Mouse (Mus musculus) brain, embryonic 14.5 days (tissue): ENCODE measurements at regions not wholly inside any gene's neighbourhood (a gene's known extent, or its start where the extent isn't known, plus 50 kb on each side); places are given as distances from the start of the nearest gene placed in this dataset.

Source experiments
- CTCF ChIP-seq: fragments of 200-500 bp; IDR thresholded peaks from 2 replicates; pipeline ENCODE4 v1.5.1; 2012; ENCODE audit warnings: inconsistent platforms, mild to moderate bottlenecking, moderate library complexity, borderline replicate concordance; ENCODE audit not compliant: insufficient read depth, insufficient read length; ENCODE audit errors: extremely low read depth
- POLR2A ChIP-seq: fragments of 200-500 bp; IDR thresholded peaks from 2 replicates; pipeline ENCODE4 v1.6.1; 2012; ENCODE audit warnings: mild to moderate bottlenecking, inconsistent platforms, borderline replicate concordance; ENCODE audit not compliant: poor library complexity, insufficient read depth, insufficient read length, severe bottlenecking; ENCODE audit errors: extremely low read depth

DNA sequence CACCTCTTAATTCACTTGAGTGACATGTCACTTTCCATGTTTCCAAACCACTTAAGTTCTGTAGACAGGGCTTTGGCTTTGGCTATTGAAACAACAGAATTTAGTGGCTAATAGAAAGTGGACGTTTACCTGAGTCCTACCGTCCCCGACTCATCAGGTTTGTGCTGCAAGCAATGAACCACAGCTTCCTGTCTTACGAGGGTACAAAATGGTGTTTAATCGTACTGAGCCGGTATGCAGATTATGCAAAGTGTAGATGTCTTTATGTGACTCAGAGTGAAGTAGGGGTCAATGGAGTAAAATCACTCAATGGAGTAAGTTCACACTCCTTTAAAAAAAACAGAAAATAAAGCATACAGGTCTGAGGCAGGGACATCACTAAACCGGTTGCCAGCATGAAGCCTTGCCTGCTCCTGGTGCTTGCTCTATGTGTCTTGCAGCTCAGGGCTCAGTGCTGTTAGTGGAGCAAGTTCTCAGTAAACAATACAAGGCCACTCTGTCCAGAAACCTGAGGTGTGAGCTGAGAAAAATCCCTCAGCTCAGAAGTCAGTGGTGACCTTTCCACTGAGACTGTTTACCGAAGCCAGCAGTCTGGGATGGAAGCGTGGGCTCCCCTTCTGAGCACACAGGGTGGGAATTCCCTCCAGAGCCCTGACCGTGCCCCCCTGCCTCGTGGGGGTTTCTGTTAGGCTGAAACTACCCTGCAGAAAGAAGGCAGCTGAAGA is 226.1 kb upstream of the Jun start:
- TF ChIP-seq CTCF (no peak), POLR2A (no peak)
